Mouse (Mus musculus) liver, adult 2 months (tissue): ENCODE measurements around the gene Notch2. TPM values are rescaled to one million over a fixed set of nuclear protein-coding genes. Genes with fewer than 3 reads are reported as not detected.
A peak's percentile ranks its signal among the peaks of the same experiment; 100 is the strongest.

ENCODE experiments used
- DNase-seq: peaks from one replicate; pipeline ENCODE4 v3.0.0-alpha.2; 2011; ENCODE audit warnings: low read depth, low spot score; ENCODE audit errors: extremely low read depth
- H3K27ac ChIP-seq: fragments of 200-500 bp; replicated peaks from 2 replicates; pipeline ENCODE4 v1.5.1; 2012; ENCODE audit warnings: low read depth, mild to moderate bottlenecking, control low read depth, inconsistent platforms, low read length; ENCODE audit not compliant: insufficient read depth
- H3K27me3 ChIP-seq: fragments of 200-500 bp; 2 replicates; pipeline ENCODE4 v1.6.1; 2012; ENCODE audit warnings: mild to moderate bottlenecking, moderate library complexity, low read length, inconsistent platforms; ENCODE audit not compliant: control insufficient read depth, insufficient read depth
- H3K36me3 ChIP-seq: fragments of 200-500 bp; 2 replicates; pipeline ENCODE4 v1.6.1; 2012; ENCODE audit warnings: low read length, inconsistent platforms; ENCODE audit not compliant: control insufficient read depth, insufficient read depth
- H3K4me1 ChIP-seq: fragments of 200-500 bp; 2 replicates; pipeline ENCODE4 v1.6.1; 2011; ENCODE audit warnings: low read length; ENCODE audit not compliant: control insufficient read depth, insufficient read depth
- H3K4me3 ChIP-seq: fragments of 200-500 bp; 2 replicates; pipeline ENCODE4 v1.5.1; 2011; ENCODE audit warnings: low read depth, mild to moderate bottlenecking, control low read depth, low read length, moderate library complexity; ENCODE audit not compliant: insufficient read depth
- H3K79me2 ChIP-seq: fragments of 200-500 bp; 2 replicates; pipeline ENCODE4 v1.6.1; 2012; ENCODE audit warnings: inconsistent platforms, mild to moderate bottlenecking, low read length, moderate library complexity; ENCODE audit not compliant: control insufficient read depth, insufficient read depth
- H3K9ac ChIP-seq: fragments of 200-500 bp; 2 replicates; pipeline ENCODE4 v1.6.1; 2012; ENCODE audit warnings: low read depth, mild to moderate bottlenecking, control low read depth, inconsistent platforms, low read length
- CTCF ChIP-seq: fragments of 200-500 bp; IDR thresholded peaks from 2 replicates; pipeline ENCODE4 v1.5.1; 2011; ENCODE audit warnings: low read depth, low read length, control low read depth
- POLR2A ChIP-seq: fragments of 200-500 bp; IDR thresholded peaks from 2 replicates; pipeline ENCODE4 v1.6.1; 2011; ENCODE audit warnings: low read length, control low read depth; ENCODE audit not compliant: insufficient read depth; ENCODE audit errors: extremely low read depth
- WGBS: fragments of 180-500 bp; shearing (Covaris S2); methylation state at CpG from one replicate; pipeline ENCODE4 v1.1.7; 2018; 5-methylcytosine and 5-hydroxymethylcytosine counted together
- polyA plus RNA-seq: library from polyadenylated mRNA; depleted of rRNA; stranded (reverse); fragments of >200 nt; gene quantifications from 2 replicates; pipeline ENCODE4 v1.2.3, GENCODE M21; 2012
- total RNA-seq: library from RNA; depleted of rRNA; stranded (reverse); fragments of >200 nt; gene quantifications from 2 replicates; pipeline ENCODE4 v1.2.3, GENCODE M21; 2014

Notch2 gene
- total and polyA plus RNA-seq, 2 experiments, result 12.5 to 16.0 TPM

DNA sequence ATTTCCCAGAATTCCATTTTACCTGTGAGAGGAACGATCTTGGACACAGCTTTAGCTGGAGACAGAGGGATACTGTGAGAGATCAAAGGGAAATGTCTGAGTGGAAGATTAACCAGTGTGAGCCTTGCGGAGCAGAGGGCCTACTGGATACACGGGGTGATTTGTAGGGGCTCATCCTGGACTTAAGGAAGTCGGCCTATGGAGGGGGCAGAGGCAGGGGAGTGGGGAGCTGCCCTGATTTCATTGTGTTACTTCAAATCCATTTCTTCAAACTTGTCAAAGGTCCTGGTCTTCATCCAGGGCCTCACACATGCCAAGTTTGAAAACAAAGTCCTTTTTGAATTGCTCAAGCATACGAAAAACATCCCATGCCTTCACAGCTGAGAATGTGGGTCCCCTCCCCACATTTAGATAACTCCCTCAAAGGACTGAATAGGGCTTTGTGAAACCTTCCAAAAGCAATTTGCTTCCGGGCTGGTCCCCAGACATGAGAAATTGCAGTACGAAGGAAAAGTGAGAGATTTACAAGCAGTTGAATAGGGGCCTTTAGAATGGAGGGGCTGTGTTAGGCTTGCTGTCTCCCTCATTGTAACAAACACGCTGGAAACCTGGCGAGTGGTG is 91.6 kb downstream of the Notch2 start:
- WGBS, result 34% methylated on average over 9 of the region's 9 CpGs
- no peak overlapping the region for H3K4me3 ChIP-seq
- DNase-seq, result peak; percentile 92
- peak overlapping the region; percentile 93 for H3K27ac ChIP-seq
- H3K9ac ChIP-seq, result no peak overlapping the region
- H3K79me2 ChIP-seq, result no peaks in the 10 kb centered on the region
- no peaks in the 10 kb centered on the region for H3K27me3 ChIP-seq
- TF ChIP-seq POLR2A (no peak), CTCF (no peak)
- H3K4me1 ChIP-seq, result peaks cover 27% of the 10 kb centered on the region
- peaks cover 24% of the 10 kb centered on the region for H3K36me3 ChIP-seq

DNA sequence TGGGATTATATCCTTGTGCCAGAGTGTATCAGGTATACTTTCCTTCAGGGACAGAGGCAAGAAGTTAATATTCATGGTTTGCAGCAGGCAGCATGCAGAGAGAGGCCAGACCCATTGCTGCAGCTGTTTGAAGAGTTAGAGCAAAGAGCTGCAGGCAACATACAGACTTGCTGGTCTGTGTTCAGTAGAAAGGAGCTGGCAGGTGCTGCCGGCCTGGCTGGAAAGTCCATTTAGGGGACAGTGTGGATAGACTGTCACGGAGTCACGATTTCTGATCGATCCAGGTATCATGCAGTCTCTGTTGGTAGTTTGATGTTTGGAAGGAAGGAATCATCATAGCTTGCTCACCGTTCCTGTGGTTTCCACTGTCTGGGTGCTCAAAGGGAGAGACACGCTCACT is 92.2 kb downstream of the Notch2 start:
- no peak overlapping the region for H3K4me3 ChIP-seq
- H3K79me2 ChIP-seq, result no peaks in the 10 kb centered on the region
- DNase-seq, result peak; percentile 88
- H3K4me1 ChIP-seq, result peaks cover 27% of the 10 kb centered on the region
- H3K36me3 ChIP-seq, result peaks cover 21% of the 10 kb centered on the region
- H3K9ac ChIP-seq, result no peak overlapping the region
- TF ChIP-seq CTCF, result no peak
- no peak for TF ChIP-seq POLR2A
- 36% methylated on average over 6 of the region's 6 CpGs for WGBS
- H3K27ac ChIP-seq, result peak overlapping the region; percentile 93
- no peaks in the 10 kb centered on the region for H3K27me3 ChIP-seq

DNA sequence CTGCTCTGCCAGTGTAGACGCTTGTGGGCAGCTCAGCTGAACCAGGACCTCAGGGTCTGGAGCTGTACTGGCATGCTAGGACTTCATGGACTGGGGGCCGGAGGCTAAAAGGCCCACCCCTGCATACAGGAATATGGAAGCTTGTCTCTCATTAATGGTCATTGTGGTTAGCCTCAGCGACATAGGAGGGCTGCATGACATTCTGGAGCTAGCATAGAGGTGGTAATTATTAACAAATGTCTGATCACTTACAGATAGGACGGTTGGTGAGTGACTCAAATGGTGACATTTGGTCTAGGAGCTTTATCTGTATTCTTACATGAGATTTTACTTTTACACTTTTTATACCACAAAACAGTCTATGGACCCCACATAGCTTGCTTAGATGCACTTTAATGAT is 92.8 kb downstream of the Notch2 start:
- H3K4me1 ChIP-seq, result peaks cover 27% of the 10 kb centered on the region
- no peak for TF ChIP-seq CTCF
- TF ChIP-seq POLR2A, result no peak
- H3K9ac ChIP-seq, result no peak overlapping the region
- peak overlapping the region; percentile 93 for H3K27ac ChIP-seq
- H3K4me3 ChIP-seq, result no peak overlapping the region
- WGBS, result 44% methylated on average over 4 of the region's 4 CpGs
- peaks cover 26% of the 10 kb centered on the region for H3K36me3 ChIP-seq
- DNase-seq, result peak; percentile 69
- H3K27me3 ChIP-seq, result no peaks in the 10 kb centered on the region
- H3K79me2 ChIP-seq, result no peaks in the 10 kb centered on the region

DNA sequence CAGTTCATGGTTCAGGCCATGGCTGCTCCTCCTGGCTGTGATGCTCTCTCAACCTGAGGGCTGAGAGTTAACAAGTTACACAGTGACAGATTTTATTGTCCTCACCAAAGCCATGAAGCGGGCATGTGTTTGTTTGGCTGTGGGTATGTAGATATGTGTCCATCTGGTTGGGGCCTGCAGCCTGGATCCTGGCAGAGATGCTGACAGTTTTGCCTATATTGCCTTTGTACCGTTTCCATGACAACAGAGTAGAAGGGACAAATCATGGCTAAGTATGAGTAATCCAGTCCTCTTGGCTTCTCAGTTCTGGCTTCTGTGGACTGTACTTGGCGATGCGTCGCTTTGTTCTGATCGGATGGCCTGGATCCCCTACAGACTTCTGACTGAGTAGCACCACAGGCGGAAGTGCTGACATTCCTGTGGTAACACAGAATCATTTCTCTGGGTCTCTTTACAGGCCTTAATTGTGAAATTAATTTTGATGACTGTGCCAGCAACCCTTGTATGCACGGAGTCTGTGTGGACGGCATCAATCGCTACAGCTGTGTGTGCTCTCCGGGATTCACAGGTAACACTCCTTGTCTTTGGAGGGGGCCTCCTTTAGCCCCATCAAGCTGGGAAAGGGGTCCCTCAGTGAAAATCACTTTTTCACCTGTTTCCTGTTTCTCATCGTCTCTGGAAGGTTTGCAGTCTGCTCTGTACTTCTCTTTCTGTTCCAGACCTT is 93.4 kb downstream of the Notch2 start:
- Histone ChIP-seq H3K4me1 (peaks cover 27% of the 10 kb centered on the region), H3K36me3 (peaks cover 24% of the 10 kb centered on the region)
- 86% methylated on average over 12 of the region's 12 CpGs for WGBS

DNA sequence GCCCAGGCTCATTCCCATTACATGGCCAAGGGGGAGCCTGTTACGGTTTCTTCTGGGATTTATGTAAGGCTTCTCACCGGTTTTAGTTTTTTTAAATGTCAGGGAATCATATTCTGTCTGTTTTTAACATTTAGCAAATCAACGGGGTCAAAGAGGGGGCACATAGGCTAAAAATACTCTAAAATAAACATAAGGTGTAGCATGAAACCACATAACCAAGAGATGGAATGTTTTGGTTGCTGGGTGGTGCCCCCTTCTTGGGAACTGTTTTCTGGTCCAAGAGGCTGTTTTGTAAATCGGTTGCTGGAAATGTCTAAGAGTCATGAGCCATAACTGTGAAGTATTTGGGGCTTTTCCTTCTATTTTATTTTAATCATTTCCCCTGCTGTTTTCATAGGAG is 95.1 kb downstream of the Notch2 start:
- Histone ChIP-seq H3K36me3 (peaks cover 23% of the 10 kb centered on the region), H3K4me1 (peaks cover 27% of the 10 kb centered on the region), H3K27me3 (no peaks in the 10 kb centered on the region), H3K27ac (0 out of 2 replicates have a peak overlapping the region, but pooled peaks have one; percentile 15), H3K9ac (no peak overlapping the region), H3K4me3 (no peak overlapping the region), H3K79me2 (no peaks in the 10 kb centered on the region)
- no peak for TF ChIP-seq CTCF
- TF ChIP-seq POLR2A, result no peak
- DNase-seq, result no peak
- 61% methylated on average over 4 of the region's 4 CpGs for WGBS

More for the DNA sequence above, 93.4 kb downstream of the Notch2 start:
- Histone ChIP-seq H3K27me3 (no peaks in the 10 kb centered on the region), H3K79me2 (no peaks in the 10 kb centered on the region), H3K9ac (no peak overlapping the region), H3K4me3 (no peak overlapping the region), H3K27ac (peak overlapping the region; percentile 11; the same call in 1 of the 2 replicates)
- DNase-seq, result no peak
- TF ChIP-seq POLR2A (no peak), CTCF (no peak)

DNA sequence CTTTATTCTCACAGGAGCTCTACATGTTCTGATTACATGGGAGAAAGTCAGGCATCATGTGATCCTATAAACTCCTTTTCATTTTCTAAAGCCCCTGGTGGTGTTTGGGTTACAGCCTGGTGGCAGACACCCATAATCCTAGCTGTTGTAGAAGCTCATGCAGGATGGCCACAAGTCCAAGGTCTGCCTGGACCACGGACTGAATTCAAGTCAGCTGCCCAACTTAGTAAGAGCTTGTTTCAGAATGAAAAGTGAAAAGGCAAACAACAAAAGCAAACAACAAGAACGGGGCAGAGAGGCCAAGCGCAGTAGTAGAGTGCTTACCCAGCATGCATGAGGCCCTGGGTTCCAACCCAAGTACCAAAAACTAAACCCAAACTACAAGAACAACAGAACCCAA is 95.5 kb downstream of the Notch2 start:
- no peak overlapping the region for H3K9ac ChIP-seq
- H3K4me3 ChIP-seq, result no peak overlapping the region
- WGBS, result 27% methylated on average over 3 of the region's 3 CpGs
- DNase-seq, result peak; percentile 96
- H3K79me2 ChIP-seq, result no peaks in the 10 kb centered on the region
- H3K4me1 ChIP-seq, result peaks cover 26% of the 10 kb centered on the region
- H3K27me3 ChIP-seq, result no peaks in the 10 kb centered on the region
- TF ChIP-seq POLR2A (no peak), CTCF (no peak)
- no peak overlapping the region for H3K27ac ChIP-seq
- peaks cover 26% of the 10 kb centered on the region for H3K36me3 ChIP-seq
